Mouse (Mus musculus) cerebellum, postnatal 25 days (tissue): Measurements from ENCODE around the gene Hoxb13.

Experiments
- DNase-seq, 2 experiments: peaks; one replicate each; pipeline ENCODE4 v3.0.0; 2021; ENCODE audit warnings: mixed read lengths in 2 of 2

Gene Hoxb13

DNA sequence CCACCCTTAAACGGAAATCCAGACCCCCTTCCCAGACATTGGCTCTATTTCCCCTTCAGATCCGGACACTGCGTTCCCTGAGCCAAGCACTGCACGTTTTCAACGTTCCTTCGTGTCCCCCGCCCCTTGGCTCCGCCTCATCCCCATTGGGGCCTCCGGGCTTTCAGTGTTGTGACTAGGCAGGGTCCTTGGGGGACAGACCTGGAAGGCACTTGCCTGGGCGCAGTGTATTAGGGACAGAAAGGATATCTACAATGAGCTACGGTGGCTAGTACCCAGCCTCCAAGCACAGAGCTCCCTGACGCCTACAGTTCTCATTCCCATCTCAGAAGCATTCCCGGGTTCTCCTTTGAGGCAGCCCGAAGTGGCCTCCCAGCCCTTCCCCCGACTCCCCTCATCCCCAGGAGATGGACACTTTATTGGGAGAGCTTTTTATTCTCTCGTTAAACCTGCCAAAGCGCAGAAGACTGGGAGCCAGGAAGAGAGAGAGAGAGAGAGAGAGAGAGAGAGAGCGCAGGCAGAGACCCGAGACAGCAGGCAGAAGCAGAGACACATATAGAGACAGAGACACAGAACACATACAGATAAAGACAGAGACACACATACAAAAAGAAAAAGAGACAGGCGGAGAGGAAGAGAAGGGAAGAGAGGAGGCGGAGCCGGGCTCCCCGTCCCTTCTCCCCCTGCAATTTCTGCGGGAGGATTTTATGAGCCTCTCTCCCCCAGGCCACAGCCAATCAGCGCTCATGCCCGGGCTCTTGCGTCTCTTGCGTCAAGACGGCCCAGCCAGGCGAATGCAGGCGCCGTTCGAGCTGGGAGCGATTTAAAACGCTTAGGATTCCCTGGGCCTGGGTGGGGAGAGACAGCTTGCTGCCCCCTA, at the start of gene Hoxb13:
Hoxb13 (plus strand) TSS at position 796 of the 880 bp plus-strand sequence.
- DNase-seq, result no peak

DNA sequence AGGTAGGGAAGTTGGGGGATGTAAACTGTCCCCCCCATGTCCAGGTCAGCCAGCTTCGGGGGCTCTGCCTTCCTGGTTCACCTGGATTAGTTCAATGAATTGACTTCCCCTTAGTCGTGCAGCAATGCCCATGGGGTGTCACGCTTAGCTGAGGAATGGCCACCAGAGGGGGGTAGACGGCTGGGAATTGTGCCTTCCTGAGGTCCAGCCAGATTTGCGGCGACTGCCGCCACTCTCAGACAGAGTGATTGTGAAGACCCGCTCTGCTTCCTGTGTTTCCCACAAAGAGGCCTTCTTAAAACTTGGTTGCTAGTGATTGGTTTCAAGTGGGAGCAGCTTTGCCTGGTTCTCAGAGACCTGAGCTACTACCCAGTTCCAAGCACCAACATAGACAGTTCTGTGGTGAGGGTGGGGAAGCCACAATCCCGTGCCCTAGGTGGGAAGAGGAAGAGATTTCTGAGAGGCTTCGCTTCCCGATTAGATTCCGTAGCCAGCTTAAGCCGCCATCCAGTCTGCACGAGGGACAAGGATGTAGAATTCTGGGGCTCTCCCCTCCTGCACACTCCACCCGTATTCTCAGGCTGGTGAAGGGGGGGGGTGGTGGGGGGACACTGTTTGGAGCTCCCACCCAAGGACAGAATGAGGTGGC, 48.4 kb upstream of the Hoxb13 start:
- peak; percentile 42 to 68 for DNase-seq

DNA sequence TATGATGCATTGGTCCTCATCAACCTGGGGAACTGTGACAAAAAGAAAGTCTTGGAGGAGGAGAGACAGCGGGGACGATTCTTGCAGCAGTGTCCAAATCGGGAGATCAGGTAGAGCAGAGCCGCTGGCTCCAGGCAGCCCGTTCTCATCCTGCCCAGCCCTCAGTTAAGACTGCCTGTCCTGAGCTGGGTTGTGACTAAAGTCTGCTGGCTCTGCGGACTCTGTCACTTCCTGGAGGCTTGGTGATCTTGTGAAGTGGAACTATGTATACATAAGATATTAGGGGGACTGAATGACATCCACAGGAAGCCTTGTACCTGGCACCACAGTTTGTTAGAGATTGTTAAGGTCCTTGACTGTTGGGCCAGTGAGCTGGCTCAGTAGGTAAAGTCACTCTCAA, 46.6 kb upstream of the Hoxb13 start:
- DNase-seq, result no peak

DNA sequence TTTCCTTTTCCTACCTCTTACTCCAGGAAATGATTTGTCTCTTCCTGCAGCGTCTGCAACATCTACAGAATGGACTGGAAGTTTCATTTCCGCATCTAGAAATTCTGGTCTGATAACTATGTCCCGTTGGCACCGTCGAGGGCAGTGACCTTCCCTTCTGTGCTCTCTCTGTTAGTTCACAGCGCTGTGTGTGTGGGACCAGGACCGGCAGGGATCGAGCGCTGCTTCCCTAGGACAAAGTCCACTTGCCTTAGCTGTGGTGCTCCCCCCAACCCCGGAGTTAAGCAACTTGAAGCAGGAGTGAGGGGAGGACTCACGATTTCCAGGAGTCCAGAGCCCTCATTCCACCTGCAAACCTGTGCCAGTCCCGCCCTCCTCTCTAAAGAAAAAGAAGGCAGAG, 29.3 kb upstream of the Hoxb13 start:
- DNase-seq, result no peak

DNA sequence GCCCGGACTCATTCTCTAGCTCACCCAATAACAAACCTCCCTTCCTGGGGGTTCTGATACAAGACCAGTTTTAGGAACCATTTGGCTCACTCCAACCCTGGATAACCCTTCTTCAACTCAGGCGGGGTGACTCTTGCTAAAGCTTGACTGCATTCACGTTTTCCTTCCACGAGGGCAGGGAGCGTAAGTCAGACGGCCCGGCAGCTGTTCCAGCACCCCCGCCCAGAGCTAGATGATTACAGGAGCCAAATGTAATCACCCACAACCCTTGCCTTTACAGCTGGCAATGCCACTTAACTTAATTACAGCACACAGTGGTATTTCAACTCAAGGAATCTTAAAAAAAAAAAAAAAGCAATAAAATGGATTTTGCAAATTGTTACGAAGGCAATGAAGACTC, 26.0 kb upstream of the Hoxb13 start:
- no peak for DNase-seq

GRCm38 (mm10) chr11:96169016-96169415, 25.1 kb upstream of the Hoxb13 start:
- no peak for DNase-seq

- no peak for DNase-seq
Observed at GRCm38 (mm10) chr11:96170711-96171379, 23.3 kb upstream of the Hoxb13 start.

DNA sequence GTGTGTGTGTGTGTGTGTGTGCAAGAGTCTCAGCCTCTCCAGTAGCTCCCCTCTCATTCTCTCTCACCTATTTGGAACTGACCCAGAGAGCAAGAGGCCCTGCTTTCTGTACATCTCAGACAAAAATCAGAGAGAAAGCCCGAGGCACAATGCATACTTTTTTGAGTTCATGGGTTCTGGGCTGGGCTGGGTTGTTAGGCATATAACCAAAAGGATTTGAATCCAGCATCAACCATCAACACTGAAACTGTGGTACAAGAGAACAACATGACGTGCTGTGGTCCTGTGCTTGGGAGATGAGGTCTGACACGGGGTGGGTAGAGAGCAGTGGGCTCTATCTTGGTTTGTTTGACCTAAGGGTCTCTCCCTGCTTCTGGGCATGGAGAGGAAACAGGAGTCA, 22.5 kb upstream of the Hoxb13 start:
- DNase-seq, result no peak

- no peak for DNase-seq
Observed at GRCm38 (mm10) chr11:96172511-96173287, 21.4 kb upstream of the Hoxb13 start.

- DNase-seq, result no peak
Observed at GRCm38 (mm10) chr11:96173288-96173840, 20.8 kb upstream of the Hoxb13 start.

DNA sequence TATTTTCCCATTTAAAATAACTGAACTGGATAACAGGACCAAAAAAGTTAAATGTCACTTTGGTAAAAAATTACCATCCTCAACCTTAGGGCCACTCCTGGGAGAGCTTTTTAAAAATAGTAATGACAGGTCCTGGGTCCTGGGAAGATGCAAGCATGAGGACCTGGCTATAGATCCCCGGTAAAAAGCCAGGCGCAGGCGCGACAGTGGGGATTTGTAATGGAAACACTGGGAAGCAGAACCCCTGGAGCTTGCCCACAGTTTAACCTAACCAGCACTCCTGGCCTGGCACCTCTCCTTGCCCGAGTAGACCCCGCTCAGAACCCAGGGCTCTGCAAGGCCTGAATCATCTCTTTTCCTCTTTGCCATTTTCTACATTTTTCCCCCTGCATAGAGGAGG, 19.2 kb upstream of the Hoxb13 start:
- no peak for DNase-seq

DNA sequence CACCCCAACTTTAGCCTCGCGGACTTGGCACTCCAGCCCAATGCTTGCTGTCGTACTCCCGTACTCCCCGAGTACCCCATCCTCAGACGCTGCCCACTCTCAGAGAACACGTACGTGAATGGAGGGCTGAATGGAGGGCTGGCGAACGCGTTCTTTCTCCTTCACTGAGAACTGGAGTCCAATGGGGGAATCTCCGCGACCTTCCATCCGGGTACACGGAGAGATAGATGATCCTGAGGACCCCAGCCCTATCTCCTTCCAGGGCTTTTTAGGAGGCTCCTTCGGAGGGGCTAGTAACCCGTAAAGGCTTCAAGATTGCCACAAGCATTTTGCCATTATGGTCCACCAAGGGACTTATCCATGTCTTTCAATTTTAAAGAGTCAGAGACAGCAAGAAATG, 18.6 kb upstream of the Hoxb13 start:
- no peak for DNase-seq

- DNase-seq, result no peak
Observed at GRCm38 (mm10) chr11:96175951-96176530, 18.1 kb upstream of the Hoxb13 start.

- DNase-seq, result no peak
Observed at GRCm38 (mm10) chr11:96176841-96177240, 17.3 kb upstream of the Hoxb13 start.

DNA sequence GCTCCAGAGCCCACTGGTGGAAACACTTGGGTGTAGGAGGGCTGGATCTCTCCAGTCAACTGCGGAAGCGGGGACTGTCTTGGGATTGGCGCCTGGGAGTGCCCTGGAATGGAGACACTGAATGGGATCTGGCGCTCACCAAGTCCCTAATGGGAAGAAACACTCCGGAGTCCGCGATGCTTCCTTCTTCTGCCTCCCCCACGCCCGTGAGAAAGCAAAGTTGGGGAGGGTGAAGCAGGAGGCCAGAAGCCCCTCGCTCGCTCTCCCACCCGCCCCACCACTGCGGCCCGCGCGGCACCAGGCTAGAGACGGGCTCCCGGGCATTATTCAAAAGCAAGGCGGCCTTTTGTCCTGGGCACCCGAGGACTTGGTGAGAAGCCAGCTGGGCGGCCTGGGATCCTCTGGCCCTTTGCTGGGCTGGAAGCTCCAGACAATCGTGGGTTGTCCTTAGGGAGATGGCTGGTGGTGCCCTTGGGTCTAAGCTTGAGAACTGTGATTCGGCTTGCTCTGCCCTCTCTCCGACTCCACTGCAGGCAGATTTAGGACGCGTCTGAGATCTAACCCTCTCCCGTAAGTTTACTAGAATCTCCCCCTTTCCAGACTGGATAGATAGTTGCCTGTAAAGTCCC, 16.5 kb upstream of the Hoxb13 start:
- DNase-seq, result no peak

DNA sequence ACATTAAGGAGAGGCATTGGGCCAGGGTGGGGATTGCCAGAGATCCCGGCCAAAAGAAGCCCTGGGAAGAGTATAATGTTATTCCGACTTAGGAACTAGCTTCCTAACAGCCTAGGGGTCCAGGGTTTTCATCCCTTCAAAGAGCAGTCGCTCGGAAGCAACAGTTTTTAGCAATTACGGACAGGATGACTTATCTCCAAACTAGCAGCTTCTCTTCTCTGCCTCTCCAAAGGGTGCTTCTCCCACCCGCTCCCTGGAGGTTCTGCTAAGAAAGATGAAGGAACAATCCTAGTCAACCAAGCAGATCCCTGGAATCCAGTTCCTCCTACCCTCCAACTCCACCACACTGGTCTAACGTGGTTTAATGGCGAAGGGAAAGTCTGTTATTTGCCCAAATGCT, 15.8 kb upstream of the Hoxb13 start:
- DNase-seq, result no peak

DNA sequence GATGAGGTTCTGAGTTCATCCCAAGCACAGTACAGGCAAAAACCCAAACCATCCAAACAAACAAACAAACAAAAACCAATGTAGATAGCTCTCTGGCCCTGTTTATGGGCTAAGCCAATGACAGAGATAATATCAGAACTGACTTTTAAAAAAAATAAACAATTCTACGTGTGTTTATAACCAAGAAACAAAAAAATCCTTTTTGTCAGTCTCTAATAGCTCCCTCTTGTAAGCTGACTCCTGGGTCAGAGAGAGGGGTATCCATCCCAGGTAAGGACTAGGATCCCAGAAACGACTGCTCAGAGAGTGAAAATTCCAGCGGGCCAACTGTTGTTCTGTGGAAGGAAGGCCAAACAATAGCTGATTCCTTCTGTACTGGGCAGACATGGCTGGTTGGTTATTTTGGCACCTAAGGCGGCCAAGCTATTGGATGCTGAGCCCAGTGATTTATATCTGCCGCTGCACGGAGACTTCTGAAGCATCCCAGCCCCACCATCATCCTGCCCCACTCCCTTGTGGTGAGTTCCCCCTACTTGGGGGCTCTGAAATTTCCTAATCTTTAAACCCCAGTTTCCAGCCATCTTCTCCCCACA, 15.1 kb upstream of the Hoxb13 start:
- DNase-seq, result no peak

- DNase-seq, result no peak
Observed at GRCm38 (mm10) chr11:96181061-96181460, 13.1 kb upstream of the Hoxb13 start.

GRCm38 (mm10) chr11:96184233-96184632, 9.9 kb upstream of the Hoxb13 start:
- no peak for DNase-seq

DNA sequence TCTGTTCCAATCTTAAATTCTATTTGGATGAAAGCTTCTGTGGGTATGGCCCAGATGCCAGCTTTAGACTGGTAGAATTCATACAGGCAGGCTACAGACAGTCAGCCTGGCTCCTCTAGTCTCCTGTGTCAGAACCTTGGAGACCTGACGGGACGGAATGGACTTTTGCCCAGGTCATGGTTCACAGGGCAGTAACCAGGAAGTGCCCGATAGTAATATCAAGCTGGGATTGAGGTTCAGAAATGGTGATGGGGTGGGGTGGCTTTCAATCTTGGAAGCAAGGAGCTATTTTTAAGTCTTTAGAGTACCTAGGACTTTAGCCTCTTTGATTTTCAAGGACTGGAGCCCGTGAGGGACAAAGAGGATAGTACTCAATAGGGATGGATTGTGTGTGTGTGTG, 6.8 kb upstream of the Hoxb13 start:
- no peak for DNase-seq

DNA sequence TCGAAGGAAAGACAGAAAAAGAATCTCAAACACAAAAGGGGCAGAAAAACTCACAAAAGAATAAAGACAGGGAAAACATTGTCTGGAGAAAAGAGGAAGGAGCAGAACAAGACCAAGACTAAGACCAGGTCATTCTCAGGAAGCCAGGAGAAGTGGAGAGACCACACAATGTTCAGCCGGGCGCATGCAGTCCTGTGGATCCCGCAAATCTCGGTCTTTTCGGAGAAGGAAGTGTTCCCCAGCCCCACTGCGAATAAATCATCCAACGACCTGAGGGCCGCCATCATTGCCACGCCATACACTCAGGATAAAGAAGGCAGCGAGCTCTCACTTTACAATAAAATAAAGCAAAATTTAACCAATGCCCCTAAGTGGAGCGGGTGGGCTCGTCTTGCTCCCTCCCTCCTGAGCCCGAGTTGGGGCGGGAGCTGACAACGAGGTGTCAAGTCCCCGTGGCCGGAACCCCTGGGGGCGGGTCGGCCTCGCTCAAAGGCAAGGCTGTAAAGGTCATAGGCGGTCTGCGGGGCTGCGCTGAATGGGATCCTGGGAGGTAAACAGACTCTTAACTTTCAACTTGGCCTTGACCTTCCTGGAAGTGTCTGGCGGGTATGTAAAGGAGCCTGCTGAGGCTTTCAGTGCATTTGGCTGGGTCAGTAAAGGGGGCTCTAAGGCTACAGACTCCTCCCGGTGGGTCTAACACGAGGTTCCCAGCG, 4.2 kb upstream of the Hoxb13 start:
- no peak for DNase-seq
